Mouse (Mus musculus) lung, adult 2 months (tissue): ENCODE measurements at regions not wholly inside any gene's neighbourhood (a gene's known extent, or its start where the extent isn't known, plus 50 kb on each side); places are given as distances from the start of the nearest gene placed in this dataset.

Experiments used
- DNase-seq: peaks from one replicate; pipeline ENCODE4 v3.0.0; 2022
- H3K4me1 ChIP-seq: fragments of 200-500 bp; 2 replicates; pipeline ENCODE4 v1.6.1; 2011; ENCODE audit warnings: low read length; ENCODE audit not compliant: control insufficient read depth, insufficient read depth
- H3K4me3 ChIP-seq: fragments of 200-500 bp; replicated peaks from 2 replicates; pipeline ENCODE3; 2011; ENCODE audit warnings: low read depth, mild to moderate bottlenecking, control low read depth, low read length; ENCODE audit errors: extremely low read depth
- CTCF ChIP-seq: fragments of 200-500 bp; IDR thresholded peaks from 2 replicates; pipeline ENCODE4 v1.5.1; 2011; ENCODE audit warnings: mild to moderate bottlenecking, low read length, control low read depth; ENCODE audit not compliant: insufficient read depth
- POLR2A ChIP-seq: fragments of 200-500 bp; IDR thresholded peaks from 2 replicates; pipeline ENCODE4 v1.6.1; 2011; ENCODE audit warnings: low read depth, mild to moderate bottlenecking, control low read depth, low read length, borderline replicate concordance; ENCODE audit errors: extremely low read depth
- WGBS: fragments of 180-500 bp; shearing (Covaris S2); methylation state at CpG from one replicate; pipeline ENCODE4 v1.1.7; 2018; 5-methylcytosine and 5-hydroxymethylcytosine counted together

- DNase-seq: no peak
- H3K4me1 ChIP-seq: peaks cover 21% of the 10 kb centered on the region
- TF ChIP-seq CTCF (no peak), POLR2A (no peak)
- no peak overlapping the region for H3K4me3 ChIP-seq
- 32% methylated on average over 5 of the region's 5 CpGs for WGBS
Measured at GRCm38 (mm10) chr13:107812014-107812413, 232.2 kb upstream of the Smim15 start.

DNA sequence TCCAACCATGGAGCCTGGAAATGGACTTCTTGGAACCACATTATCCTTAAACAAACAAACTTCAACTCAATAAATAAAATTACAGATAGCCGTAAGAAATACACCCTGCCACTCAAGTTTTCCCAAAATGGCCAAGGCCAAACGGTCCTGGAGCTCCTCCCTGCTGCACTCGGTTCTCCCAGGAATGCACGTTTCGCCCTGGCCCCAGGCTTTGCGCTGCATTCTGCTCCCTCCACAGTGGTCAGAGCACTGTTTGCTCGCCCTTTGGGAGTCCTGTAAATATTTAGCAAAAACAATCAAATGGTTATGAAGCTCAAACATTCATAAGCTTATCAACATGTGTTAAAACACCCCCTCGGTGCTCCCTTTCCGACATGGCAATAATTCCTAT, 233.4 kb upstream of the Smim15 start:
- no peak overlapping the region for H3K4me3 ChIP-seq
- no peak for DNase-seq
- 34% methylated on average over 9 of the region's 9 CpGs for WGBS
- no peak for TF ChIP-seq CTCF
- no peak for TF ChIP-seq POLR2A
- H3K4me1 ChIP-seq: peaks cover 21% of the 10 kb centered on the region

DNA sequence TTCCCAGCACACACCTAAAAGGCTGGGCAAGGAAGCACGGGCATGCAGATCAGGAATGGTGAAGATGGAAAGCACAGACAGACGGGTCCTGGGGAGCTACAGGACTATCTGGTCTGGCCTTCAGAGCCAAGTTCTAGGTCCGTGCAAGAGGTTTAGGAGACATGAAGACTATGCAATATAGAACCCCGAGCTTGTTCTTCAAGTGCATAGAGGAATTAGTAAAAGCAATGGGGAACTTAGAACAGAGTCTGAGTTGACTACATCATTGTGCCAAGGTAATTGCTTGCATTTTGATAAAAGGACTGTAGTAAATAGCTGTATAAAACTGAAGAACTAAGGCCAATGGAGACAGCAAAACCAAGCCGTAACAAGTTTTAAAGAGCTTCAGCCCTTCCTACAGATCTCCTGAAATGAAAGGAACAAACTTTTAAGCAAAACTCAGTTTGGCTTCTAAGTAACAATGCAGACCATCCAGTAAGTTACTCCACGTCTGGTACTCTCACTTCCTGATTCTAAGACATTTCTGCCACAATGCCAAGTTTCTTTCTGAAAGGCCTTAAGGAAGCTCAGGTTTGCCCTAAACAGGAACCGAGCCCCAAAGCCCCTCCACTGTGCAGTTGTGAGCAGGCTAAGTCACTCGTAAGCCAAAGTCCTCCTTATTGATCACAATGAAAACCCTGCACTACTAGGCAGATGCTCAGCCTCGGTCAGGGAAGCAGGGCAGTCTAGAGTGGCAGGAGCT, 234.0 kb upstream of the Smim15 start:
- 49% methylated on average over 9 of the region's 9 CpGs for WGBS
- H3K4me3 ChIP-seq: no peak overlapping the region
- TF ChIP-seq CTCF: no peak
- DNase-seq: no peak
- peaks cover 21% of the 10 kb centered on the region for H3K4me1 ChIP-seq

DNA sequence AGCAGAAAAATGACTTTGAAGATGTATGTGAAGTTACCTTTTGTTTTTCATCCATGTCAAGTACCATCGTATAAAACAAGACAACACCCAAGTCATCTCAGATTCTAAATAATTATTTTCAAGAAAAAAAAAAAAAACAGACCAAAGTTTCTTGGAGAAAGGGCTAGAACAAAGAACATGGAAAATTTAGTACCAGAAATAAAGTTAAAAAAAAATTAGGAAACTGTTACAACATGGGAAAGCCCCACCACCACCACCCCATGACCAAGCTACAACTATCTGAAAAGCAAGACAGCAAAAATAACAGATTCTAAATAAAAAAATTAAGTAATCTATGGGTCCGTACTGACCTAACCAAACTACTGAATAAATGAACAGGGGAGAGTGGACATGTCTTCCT, 235.3 kb upstream of the Smim15 start:
- TF ChIP-seq CTCF: no peak
- no peak for TF ChIP-seq POLR2A
- 81% methylated on average over 2 of the region's 2 CpGs for WGBS
- DNase-seq: no peak
- Histone ChIP-seq H3K4me3 (no peak overlapping the region), H3K4me1 (peaks cover 16% of the 10 kb centered on the region)

DNA sequence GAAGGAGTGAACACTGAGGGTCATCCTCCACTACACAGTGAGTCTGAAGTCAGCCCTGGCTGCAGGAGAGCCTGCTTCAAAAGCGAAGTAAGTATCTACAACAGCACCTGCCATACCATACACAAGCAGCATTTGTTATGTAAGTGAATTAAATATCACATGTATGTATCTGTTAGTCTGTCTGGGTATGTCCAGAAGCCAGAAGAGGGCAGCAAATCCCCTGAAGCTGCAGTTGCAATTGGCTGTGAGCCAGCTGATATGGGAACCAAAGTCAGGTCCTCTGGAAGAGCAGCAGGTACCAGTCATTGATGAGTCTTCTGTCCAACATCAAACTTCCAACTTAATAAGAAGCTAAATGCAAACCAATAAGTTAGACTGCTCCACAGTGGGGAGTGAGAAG, 239.8 kb upstream of the Smim15 start:
- TF ChIP-seq POLR2A: no peak
- no peak for TF ChIP-seq CTCF
- H3K4me3 ChIP-seq: no peak overlapping the region
- DNase-seq: no peak
- 97% methylated on average over 1 of the region's 1 CpGs for WGBS
- peaks cover 9% of the 10 kb centered on the region for H3K4me1 ChIP-seq

GRCm38 (mm10) chr13:107799199-107799945, 244.9 kb upstream of the Smim15 start:
- 45% methylated on average over 13 of the region's 13 CpGs for WGBS
- TF ChIP-seq POLR2A: no peak
- TF ChIP-seq CTCF: no peak
- H3K4me3 ChIP-seq: no peak overlapping the region
- no peak for DNase-seq
- H3K4me1 ChIP-seq: peaks cover 20% of the 10 kb centered on the region

DNA sequence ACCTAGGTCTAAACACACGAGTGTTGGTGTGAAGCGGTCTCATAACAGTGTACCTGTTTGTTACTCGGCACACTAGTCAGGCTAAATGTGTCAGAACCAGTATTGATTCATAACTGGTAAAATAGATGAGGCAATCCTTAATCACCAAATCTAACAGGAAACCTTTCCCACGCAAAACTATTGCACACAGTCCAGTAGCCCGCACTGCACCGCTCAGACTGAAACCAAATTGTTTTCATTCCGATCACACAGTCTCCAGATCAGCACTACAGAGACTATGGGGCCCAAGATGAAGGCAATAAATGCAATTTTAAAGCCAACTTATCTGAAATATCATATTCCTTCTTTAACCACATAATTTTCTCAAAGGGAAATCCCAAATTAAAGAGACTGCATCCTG, 246.1 kb upstream of the Smim15 start:
- DNase-seq: no peak

GRCm38 (mm10) chr13:107795516-107795915, 248.7 kb upstream of the Smim15 start:
- TF ChIP-seq CTCF (no peak), POLR2A (no peak)
- DNase-seq: no peak
- Histone ChIP-seq H3K4me3 (no peak overlapping the region), H3K4me1 (peaks cover 23% of the 10 kb centered on the region)
- 67% methylated on average over 3 of the region's 3 CpGs for WGBS

More for the DNA sequence above, 246.1 kb upstream of the Smim15 start:
- WGBS: 48% methylated on average over 7 of the region's 7 CpGs
- H3K4me1 ChIP-seq: peaks cover 25% of the 10 kb centered on the region
- TF ChIP-seq CTCF: no peak
- no peak for TF ChIP-seq POLR2A
- H3K4me3 ChIP-seq: no peak overlapping the region

- DNase-seq: no peak
- Histone ChIP-seq H3K4me1 (peaks cover 5% of the 10 kb centered on the region; the same call in 1 of the 2 replicates), H3K4me3 (no peak overlapping the region)
- 83% methylated on average over 9 of the region's 9 CpGs for WGBS
- no peak for TF ChIP-seq POLR2A
- no peak for TF ChIP-seq CTCF
Measured at GRCm38 (mm10) chr13:107791770-107792169, 252.5 kb upstream of the Smim15 start.

DNA sequence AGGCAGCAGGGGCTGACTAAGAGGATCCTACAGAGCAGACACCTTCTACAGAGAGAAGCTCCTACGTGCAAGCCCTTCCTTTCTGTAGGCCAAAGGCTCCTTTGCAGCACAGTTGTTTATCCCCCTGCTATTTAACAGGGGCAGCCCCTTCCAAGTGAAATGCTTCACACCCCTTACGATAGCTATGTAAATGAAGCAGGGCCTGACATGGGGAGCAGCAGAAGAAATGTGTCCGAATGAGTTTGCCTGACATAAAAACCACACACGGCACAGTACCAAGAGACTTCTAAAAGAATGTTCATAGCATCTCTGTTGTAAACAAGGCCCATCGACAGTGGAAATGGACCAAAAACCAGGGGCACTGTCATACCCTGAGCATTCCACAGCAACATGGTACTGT, 259.3 kb upstream of the Smim15 start:
- 61% methylated on average over 5 of the region's 5 CpGs for WGBS

More for the DNA sequence above, 259.3 kb upstream of the Smim15 start:
- H3K4me1 ChIP-seq: peaks cover 3% of the 10 kb centered on the region; the same call in 1 of the 2 replicates
- H3K4me3 ChIP-seq: no peak overlapping the region
- no peak for TF ChIP-seq CTCF
- no peak for TF ChIP-seq POLR2A
- no peak for DNase-seq
